Comparison of ENCODE assay signal across 11 mouse cellular contexts in the genomic region with DNA sequence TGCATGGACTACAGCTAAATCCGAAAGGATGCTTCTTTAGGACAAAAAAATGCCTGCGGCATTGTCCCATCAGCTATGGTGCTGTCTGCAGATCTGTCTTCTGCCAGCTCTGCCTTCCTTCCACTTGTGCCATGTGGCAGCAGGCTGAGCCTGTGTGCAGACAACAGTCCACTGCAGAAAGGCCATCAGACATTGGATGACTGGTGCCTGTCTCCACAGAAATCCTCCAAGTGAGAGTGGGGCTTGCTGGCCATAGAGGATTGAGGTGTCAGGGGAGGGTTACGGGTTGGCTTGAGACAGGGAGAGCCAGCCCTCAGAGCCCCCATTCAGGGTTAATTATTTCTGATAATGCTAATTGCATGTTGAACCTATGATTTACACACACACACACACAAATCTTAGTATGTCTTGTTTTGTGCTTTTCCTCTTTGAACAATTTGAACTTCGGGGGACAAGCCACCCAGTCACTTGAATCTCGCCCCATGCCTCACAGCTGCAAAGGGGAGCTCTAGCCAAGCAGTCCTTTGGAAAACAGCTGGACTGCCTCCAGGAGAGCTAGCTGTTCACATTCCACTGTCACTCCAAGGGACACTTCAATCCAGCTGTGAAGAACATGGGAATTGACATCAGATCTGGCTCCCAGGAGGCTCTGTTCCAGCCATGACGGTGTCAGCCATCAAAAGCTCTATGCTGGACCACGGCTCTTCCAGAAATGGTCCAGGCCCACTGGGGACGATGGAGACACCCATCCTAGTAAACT.
DNase-seq lines count a peak whose midpoint lies in the region.
"Had no signal": no experiment of that assay in that cellular context is flagged by ENCODE, and none has a peak within 500 bp of the region (broad histone marks: within the 10 kb centered on the region; RNA-seq: fewer than 3 reads in every experiment).

No protein-coding gene starts in this region.

- peak; percentile 69 for DNase-seq in kidney, postnatal 10 days
- DNase-seq in kidney, adult 8-10 months: no peak
- DNase-seq in heart, adult 9 months (ENCODE audit: low spot score in 2 of 2): peak; percentile 49 to 56
- DNase-seq in lung, adult 18-20 months: peak; percentile 17 to 43
- DNase-seq in lung, postnatal 4 days: peak; percentile 59 to 73
- no peak for DNase-seq in frontal cortex, postnatal 10 days (ENCODE audit: low spot score in 2 of 2)
- no peak for DNase-seq in cerebellum, adult 11-12 months
- DNase-seq: cerebellum, adult 9-11 months; embryo, embryonic 11 days; kidney, adult 9 months; right cerebral cortex, postnatal 4 days had no signal

Comparison
In these comparisons a context has a peak if more than half of its experiments do, and no peak if none do; other contexts are left out.
1. DNase-seq: peak in kidney, postnatal 10 days (single experiment), heart, adult 9 months (2 of 2), lung, adult 18-20 months (2 of 2) and lung, postnatal 4 days (2 of 2); none in kidney, adult 8-10 months (0 of 2), frontal cortex, postnatal 10 days (0 of 2) and cerebellum, adult 11-12 months (single experiment).